Mouse (Mus musculus): ENCODE data around the gene Kcnk13. TPM values are rescaled to one million over a fixed set of nuclear protein-coding genes. Genes with fewer than 3 reads are reported as not detected.

Kcnk13 gene
- polyA plus RNA-seq, 1 experiment: 9.2 TPM

- no peak overlapping the region for H3K27ac ChIP-seq (ENCODE audit: insufficient read depth, low read length)
- H3K4me3 ChIP-seq (replicated peaks; ENCODE audit: insufficient read depth, low read depth, low read length): no peak overlapping the region
- H3K4me1 ChIP-seq (ENCODE audit: control insufficient read depth, insufficient read depth, low read length): no peaks in the 10 kb centered on the region
- DNase-seq: no peak
- 24% methylated on average over 11 of the region's 11 CpGs for WGBS
- no peaks in the 10 kb centered on the region for H3K27me3 ChIP-seq (ENCODE audit: control insufficient read depth, insufficient read depth, low read length)
- no peak for TF ChIP-seq POLR2A (IDR thresholded peaks at IDR 0.05; ENCODE audit: borderline replicate concordance, insufficient read depth, low read length)
- no peak for TF ChIP-seq CTCF (IDR thresholded peaks at IDR 0.05; ENCODE audit: borderline replicate concordance, insufficient read depth, low read depth, low read length)
Observed at GRCm38 (mm10) chr12:100025675-100026074, 61.4 kb downstream of the Kcnk13 start.

GRCm38 (mm10) chr12:100026715-100027245, 62.5 kb downstream of the Kcnk13 start:
- Histone ChIP-seq H3K4me3 (replicated peaks; ENCODE audit: insufficient read depth, low read depth, low read length) (no peak overlapping the region), H3K4me1 (ENCODE audit: control insufficient read depth, insufficient read depth, low read length) (no peaks in the 10 kb centered on the region), H3K27me3 (ENCODE audit: control insufficient read depth, insufficient read depth, low read length) (no peaks in the 10 kb centered on the region), H3K27ac (ENCODE audit: insufficient read depth, low read length) (no peak overlapping the region)
- 82% methylated on average over 7 of the region's 7 CpGs for WGBS
- no peak for TF ChIP-seq POLR2A (IDR thresholded peaks at IDR 0.05; ENCODE audit: borderline replicate concordance, insufficient read depth, low read length)
- no peak for TF ChIP-seq CTCF (IDR thresholded peaks at IDR 0.05; ENCODE audit: borderline replicate concordance, insufficient read depth, low read depth, low read length)
- no peak for DNase-seq

GRCm38 (mm10) chr12:100027281-100027680, 63.0 kb downstream of the Kcnk13 start:
- H3K27me3 ChIP-seq (ENCODE audit: control insufficient read depth, insufficient read depth, low read length): no peaks in the 10 kb centered on the region

GRCm38 (mm10) chr12:100031681-100032080, 67.4 kb downstream of the Kcnk13 start:
- Histone ChIP-seq H3K4me1 (ENCODE audit: control insufficient read depth, insufficient read depth, low read length) (no peaks in the 10 kb centered on the region), H3K27ac (ENCODE audit: insufficient read depth, low read length) (no peak overlapping the region), H3K4me3 (replicated peaks; ENCODE audit: insufficient read depth, low read depth, low read length) (no peak overlapping the region), H3K27me3 (ENCODE audit: control insufficient read depth, insufficient read depth, low read length) (no peaks in the 10 kb centered on the region)
- TF ChIP-seq POLR2A (IDR thresholded peaks at IDR 0.05; ENCODE audit: borderline replicate concordance, insufficient read depth, low read length): no peak
- TF ChIP-seq CTCF (IDR thresholded peaks at IDR 0.05; ENCODE audit: borderline replicate concordance, insufficient read depth, low read depth, low read length): no peak
- 92% methylated on average over 5 of the region's 5 CpGs for whole genome bisulfite sequencing
- no peak for DNase-seq

More at GRCm38 (mm10) chr12:100027281-100027680, 63.0 kb downstream of the Kcnk13 start:
- no peak for TF ChIP-seq CTCF (IDR thresholded peaks at IDR 0.05; ENCODE audit: borderline replicate concordance, insufficient read depth, low read depth, low read length)
- TF ChIP-seq POLR2A (IDR thresholded peaks at IDR 0.05; ENCODE audit: borderline replicate concordance, insufficient read depth, low read length): no peak
- no peak overlapping the region for H3K27ac ChIP-seq (ENCODE audit: insufficient read depth, low read length)
- H3K4me3 ChIP-seq (replicated peaks; ENCODE audit: insufficient read depth, low read depth, low read length): no peak overlapping the region
- 86% methylated on average over 7 of the region's 7 CpGs for WGBS
- H3K4me1 ChIP-seq (ENCODE audit: control insufficient read depth, insufficient read depth, low read length): no peaks in the 10 kb centered on the region
- no peak for DNase-seq

GRCm38 (mm10) chr12:100032521-100032920, 68.2 kb downstream of the Kcnk13 start:
- Histone ChIP-seq H3K27me3 (ENCODE audit: control insufficient read depth, insufficient read depth, low read length) (no peaks in the 10 kb centered on the region), H3K4me1 (ENCODE audit: control insufficient read depth, insufficient read depth, low read length) (no peaks in the 10 kb centered on the region), H3K27ac (ENCODE audit: insufficient read depth, low read length) (no peak overlapping the region), H3K4me3 (replicated peaks; ENCODE audit: insufficient read depth, low read depth, low read length) (no peak overlapping the region)
- 92% methylated on average over 4 of the region's 4 CpGs for WGBS
- no peak for DNase-seq
- TF ChIP-seq CTCF (IDR thresholded peaks at IDR 0.05; ENCODE audit: borderline replicate concordance, insufficient read depth, low read depth, low read length) (no peak), POLR2A (IDR thresholded peaks at IDR 0.05; ENCODE audit: borderline replicate concordance, insufficient read depth, low read length) (no peak)

GRCm38 (mm10) chr12:100038741-100039262, 74.5 kb downstream of the Kcnk13 start:
- no peak for TF ChIP-seq CTCF (IDR thresholded peaks at IDR 0.05; ENCODE audit: borderline replicate concordance, insufficient read depth, low read depth, low read length)
- no peak for TF ChIP-seq POLR2A (IDR thresholded peaks at IDR 0.05; ENCODE audit: borderline replicate concordance, insufficient read depth, low read length)
- H3K4me1 ChIP-seq (ENCODE audit: control insufficient read depth, insufficient read depth, low read length): no peaks in the 10 kb centered on the region
- WGBS: 73% methylated on average over 5 of the region's 5 CpGs
- H3K4me3 ChIP-seq (replicated peaks; ENCODE audit: insufficient read depth, low read depth, low read length): no peak overlapping the region
- no peaks in the 10 kb centered on the region for H3K27me3 ChIP-seq (ENCODE audit: control insufficient read depth, insufficient read depth, low read length)
- no peak overlapping the region for H3K27ac ChIP-seq (ENCODE audit: insufficient read depth, low read length)
- DNase-seq: no peak

- Histone ChIP-seq H3K27ac (ENCODE audit: insufficient read depth, low read length) (no peak overlapping the region), H3K4me3 (replicated peaks; ENCODE audit: insufficient read depth, low read depth, low read length) (no peak overlapping the region), H3K4me1 (ENCODE audit: control insufficient read depth, insufficient read depth, low read length) (no peaks in the 10 kb centered on the region), H3K27me3 (ENCODE audit: control insufficient read depth, insufficient read depth, low read length) (no peaks in the 10 kb centered on the region)
- DNase-seq: no peak
- WGBS: 79% methylated on average over 8 of the region's 8 CpGs
- TF ChIP-seq CTCF (IDR thresholded peaks at IDR 0.05; ENCODE audit: borderline replicate concordance, insufficient read depth, low read depth, low read length): no peak
- no peak for TF ChIP-seq POLR2A (IDR thresholded peaks at IDR 0.05; ENCODE audit: borderline replicate concordance, insufficient read depth, low read length)
Observed at GRCm38 (mm10) chr12:100042116-100042515, 77.8 kb downstream of the Kcnk13 start.

- DNase-seq: no peak
- H3K4me3 ChIP-seq (replicated peaks; ENCODE audit: insufficient read depth, low read depth, low read length): no peak overlapping the region
- WGBS: 70% methylated on average over 4 of the region's 4 CpGs
- no peak for TF ChIP-seq CTCF (IDR thresholded peaks at IDR 0.05; ENCODE audit: borderline replicate concordance, insufficient read depth, low read depth, low read length)
- TF ChIP-seq POLR2A (IDR thresholded peaks at IDR 0.05; ENCODE audit: borderline replicate concordance, insufficient read depth, low read length): no peak
- H3K27me3 ChIP-seq (ENCODE audit: control insufficient read depth, insufficient read depth, low read length): no peaks in the 10 kb centered on the region
- no peak overlapping the region for H3K27ac ChIP-seq (ENCODE audit: insufficient read depth, low read length)
- H3K4me1 ChIP-seq (ENCODE audit: control insufficient read depth, insufficient read depth, low read length): no peaks in the 10 kb centered on the region
Observed at GRCm38 (mm10) chr12:100044704-100045103, 80.4 kb downstream of the Kcnk13 start.
